Mouse (Mus musculus) thymus, adult 2 months (tissue): ENCODE results near the gene Dlg1.
"Not testable (repeated sequence)": the region's sequence is repeated elsewhere in the genome, so short reads cannot be mapped to it uniquely, and the experiment has no call there.

ENCODE experiments used
- CTCF ChIP-seq: fragments of 200-500 bp; IDR thresholded peaks from 2 replicates; pipeline ENCODE4 v1.5.1; 2012; ENCODE audit warnings: mild to moderate bottlenecking, control low read depth, low read length, moderate library complexity, borderline replicate concordance; ENCODE audit not compliant: control insufficient read depth, poor library complexity, insufficient read depth; ENCODE audit errors: extremely low read depth
- POLR2A ChIP-seq: fragments of 200-500 bp; IDR thresholded peaks from 2 replicates; pipeline ENCODE4 v1.6.1; 2012; ENCODE audit warnings: mild to moderate bottlenecking, low read length, control low read depth, moderate library complexity; ENCODE audit not compliant: control insufficient read depth, poor library complexity, insufficient read depth; ENCODE audit errors: extremely low read depth

DNA sequence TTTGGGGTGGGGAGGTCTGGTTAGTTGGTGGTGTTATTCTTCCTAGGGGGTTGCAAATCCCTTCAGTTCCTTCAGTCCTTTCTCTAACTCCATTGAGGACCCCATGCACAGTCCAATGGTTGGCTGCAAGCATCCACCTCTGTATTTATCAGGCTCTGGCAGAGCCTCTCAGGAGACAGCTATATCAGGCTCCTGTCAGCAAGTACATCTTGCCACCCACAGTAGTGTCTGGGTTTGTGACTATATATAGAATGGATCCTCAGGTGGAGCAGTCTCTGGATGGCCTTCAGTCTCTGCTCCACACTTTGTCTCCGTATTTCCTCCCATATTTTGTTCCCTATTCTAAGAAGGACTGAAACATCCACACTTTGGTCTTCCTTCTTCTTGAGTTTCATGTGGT, 67.7 kb downstream of the Dlg1 start:
- not testable (repeated sequence) for TF ChIP-seq CTCF, POLR2A
